Mouse (Mus musculus): ENCODE results near the gene Gm48552.

DNA sequence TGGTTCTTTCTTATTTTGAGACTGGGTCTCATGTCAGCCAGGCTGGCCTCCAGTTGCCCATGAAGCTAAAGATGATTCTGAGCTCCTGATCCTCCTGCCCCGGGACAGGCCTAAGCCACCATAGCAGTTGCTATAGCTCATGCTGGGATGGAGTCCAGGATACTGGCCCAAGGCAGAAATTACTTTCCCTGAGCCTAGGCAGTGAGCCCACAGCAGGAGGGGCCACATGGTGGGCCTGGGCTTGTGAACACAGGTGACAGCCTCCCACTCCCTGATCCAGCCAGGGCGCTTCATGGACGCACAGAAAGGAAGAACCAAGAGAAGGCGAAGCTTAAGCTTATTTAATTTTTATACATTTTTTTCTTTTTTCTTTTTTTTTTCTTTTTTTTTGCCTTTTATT, 7.1 kb downstream of the Gm48552 start:
- TF ChIP-seq CTCF (IDR thresholded peaks at IDR 0.05; ENCODE audit: insufficient read depth, low read depth, low read length): no peak
- no peak for TF ChIP-seq POLR2A (IDR thresholded peaks at IDR 0.05; ENCODE audit: insufficient read depth, low read depth, low read length)

Data from olfactory bulb, adult 2 months (tissue).